Mouse (Mus musculus) liver, embryonic 12.5 days (tissue): Measurements from ENCODE around the gene Cdkn2aipnl. TPM values are rescaled to one million over a fixed set of nuclear protein-coding genes. Genes with fewer than 3 reads are reported as not detected.

Experiments used
- ATAC-seq: fragments of 200-750 bp; cut with Nextera tagmentation; 2 replicates; pipeline ENCODE4 v1.8.0; 2017; ENCODE audit warnings: moderate number of reproducible peaks, mild to moderate bottlenecking, moderate library complexity
- H3K27ac ChIP-seq: fragments of 300-500 bp; sonication (generic); 2 replicates; pipeline ENCODE4 v1.5.1; 2016; ENCODE audit warnings: mild to moderate bottlenecking
- H3K27me3 ChIP-seq: fragments of 300-500 bp; sonication (generic); replicated peaks from 2 replicates; pipeline ENCODE4 v1.6.1; 2016; ENCODE audit warnings: mild to moderate bottlenecking, moderate library complexity
- H3K36me3 ChIP-seq: fragments of 300-500 bp; sonication (generic); 2 replicates; pipeline ENCODE4 v1.6.1; 2016; ENCODE audit warnings: mild to moderate bottlenecking, moderate library complexity
- H3K4me1 ChIP-seq: fragments of 300-500 bp; sonication (generic); 2 replicates; pipeline ENCODE4 v1.6.1; 2016
- H3K4me2 ChIP-seq: fragments of 300-500 bp; sonication (generic); 2 replicates; pipeline ENCODE4 v1.6.1; 2016; ENCODE audit warnings: mild to moderate bottlenecking, moderate library complexity
- H3K4me3 ChIP-seq: fragments of 300-500 bp; sonication (generic); 2 replicates; pipeline ENCODE4 v1.5.1; 2016; ENCODE audit warnings: mild to moderate bottlenecking, moderate library complexity
- H3K9ac ChIP-seq: fragments of 300-500 bp; sonication (generic); 2 replicates; pipeline ENCODE4 v1.6.1; 2016; ENCODE audit warnings: mild to moderate bottlenecking, moderate library complexity
- H3K9me3 ChIP-seq: fragments of 300-500 bp; sonication (generic); replicated peaks from 2 replicates; pipeline ENCODE4 v1.6.1; 2016; ENCODE audit warnings: mild to moderate bottlenecking, moderate library complexity
- WGBS: fragments of 180-500 bp; shearing (Covaris S2); methylation state at CpG from one replicate; pipeline ENCODE4 v1.1.7; 2016; ENCODE audit not compliant: insufficient replicate concordance; 5-methylcytosine and 5-hydroxymethylcytosine counted together
- polyA plus RNA-seq: library from polyadenylated mRNA; unstranded; fragments of >200 nt; fragmentation: Nextera tagmentation; extraction: Ambion mirVana; gene quantifications from 2 replicates; pipeline ENCODE4 v1.2.1, GENCODE M21; 2016

The Cdkn2aipnl gene
- polyA plus RNA-seq: 75.0 and 77.3 TPM in 2 replicates

DNA sequence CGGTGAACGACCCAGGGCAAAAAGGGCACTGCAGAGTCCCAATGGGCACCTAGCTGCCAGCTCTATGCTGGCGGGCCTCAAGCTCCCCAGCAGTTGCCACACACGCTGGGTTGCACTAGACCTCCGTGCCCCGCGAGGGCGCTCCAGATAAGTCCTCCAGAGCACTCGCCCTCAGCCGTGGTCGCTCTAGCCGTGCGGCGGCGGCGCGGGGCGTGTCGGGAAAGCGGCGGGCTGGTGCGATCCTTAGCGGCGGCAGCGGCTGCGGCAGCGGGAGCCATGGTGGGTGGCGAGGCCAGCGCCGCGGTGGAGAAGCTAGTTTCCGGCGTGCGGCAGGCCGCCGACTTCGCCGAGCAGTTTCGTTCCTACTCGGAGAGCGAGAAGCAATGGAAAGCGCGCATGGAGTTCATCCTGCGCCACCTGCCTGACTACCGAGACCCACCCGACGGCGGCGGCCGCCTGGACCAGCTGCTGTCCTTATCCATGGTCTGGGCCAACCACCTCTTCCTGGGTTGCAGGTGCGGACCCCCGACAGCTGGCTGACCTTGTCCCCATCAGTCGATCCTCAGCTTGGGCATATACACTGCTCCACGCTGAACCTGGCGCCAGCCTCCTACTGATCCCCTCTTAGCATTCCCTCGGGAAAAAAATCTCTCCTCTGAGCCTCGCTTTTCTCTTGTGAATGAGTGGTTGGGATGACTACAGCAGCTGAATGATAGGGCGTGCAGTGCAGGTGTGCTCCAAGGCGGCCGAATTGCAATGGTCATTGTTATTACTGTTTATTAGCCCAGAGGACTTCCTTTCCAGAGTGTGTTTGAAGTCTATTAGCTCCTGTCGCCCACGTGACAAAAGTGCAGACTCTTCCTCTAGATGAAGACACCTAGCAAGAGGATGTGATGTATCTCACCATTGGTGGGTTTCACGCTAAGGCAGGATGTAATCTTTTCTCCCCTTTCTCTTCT lies at the start of gene Cdkn2aipnl:
TSS of gene Cdkn2aipnl (plus strand) at position 219 of the 959 bp plus-strand sequence.
- Histone ChIP-seq H3K4me1 (peaks cover 15% of the 10 kb centered on the region), H3K36me3 (peaks cover 40% of the 10 kb centered on the region), H3K4me2 (peak within 1 kb of the TSS; percentile 84), H3K27ac (peak within 1 kb of the TSS; percentile 62; the same call in 1 of the 2 replicates), H3K9ac (peak within 1 kb of the TSS; percentile 85), H3K9me3 (no peaks in the 10 kb centered on the region), H3K27me3 (no peaks in the 10 kb centered on the region), H3K4me3 (peak within 1 kb of the TSS; percentile 72)
- under 1% methylated on average over 63 of the region's 63 CpGs for WGBS
- ATAC-seq: peak; percentile 96

- no peaks in the 10 kb centered on the region for H3K9me3 ChIP-seq
- peaks cover 23% of the 10 kb centered on the region for H3K4me1 ChIP-seq
- no peak for ATAC-seq
These were observed 49.5 kb upstream of the Cdkn2aipnl start for GRCm38 (mm10) chr11:51917951-51918350.

GRCm38 (mm10) chr11:51918576-51918975 lies 48.9 kb upstream of the Cdkn2aipnl start:
- peaks cover 4% of the 10 kb centered on the region; the same call in 1 of the 2 replicates for H3K9me3 ChIP-seq
- peaks cover 23% of the 10 kb centered on the region for H3K4me1 ChIP-seq
- no peak overlapping the region for H3K4me2 ChIP-seq
- H3K4me3 ChIP-seq: no peak overlapping the region
- H3K9ac ChIP-seq: no peak overlapping the region
- WGBS: 63% methylated on average over 2 of the region's 2 CpGs
- no peak overlapping the region for H3K27ac ChIP-seq
- peaks cover 7% of the 10 kb centered on the region for H3K27me3 ChIP-seq
- no peak for ATAC-seq
- no peaks in the 10 kb centered on the region for H3K36me3 ChIP-seq

More at GRCm38 (mm10) chr11:51917951-51918350, 49.5 kb upstream of the Cdkn2aipnl start:
- H3K27me3 ChIP-seq: peaks cover 7% of the 10 kb centered on the region
- no peak overlapping the region for H3K4me3 ChIP-seq
- 45% methylated on average over 2 of the region's 2 CpGs for WGBS
- no peak overlapping the region for H3K27ac ChIP-seq
- no peaks in the 10 kb centered on the region for H3K36me3 ChIP-seq
- no peak overlapping the region for H3K9ac ChIP-seq
- no peak overlapping the region for H3K4me2 ChIP-seq

DNA sequence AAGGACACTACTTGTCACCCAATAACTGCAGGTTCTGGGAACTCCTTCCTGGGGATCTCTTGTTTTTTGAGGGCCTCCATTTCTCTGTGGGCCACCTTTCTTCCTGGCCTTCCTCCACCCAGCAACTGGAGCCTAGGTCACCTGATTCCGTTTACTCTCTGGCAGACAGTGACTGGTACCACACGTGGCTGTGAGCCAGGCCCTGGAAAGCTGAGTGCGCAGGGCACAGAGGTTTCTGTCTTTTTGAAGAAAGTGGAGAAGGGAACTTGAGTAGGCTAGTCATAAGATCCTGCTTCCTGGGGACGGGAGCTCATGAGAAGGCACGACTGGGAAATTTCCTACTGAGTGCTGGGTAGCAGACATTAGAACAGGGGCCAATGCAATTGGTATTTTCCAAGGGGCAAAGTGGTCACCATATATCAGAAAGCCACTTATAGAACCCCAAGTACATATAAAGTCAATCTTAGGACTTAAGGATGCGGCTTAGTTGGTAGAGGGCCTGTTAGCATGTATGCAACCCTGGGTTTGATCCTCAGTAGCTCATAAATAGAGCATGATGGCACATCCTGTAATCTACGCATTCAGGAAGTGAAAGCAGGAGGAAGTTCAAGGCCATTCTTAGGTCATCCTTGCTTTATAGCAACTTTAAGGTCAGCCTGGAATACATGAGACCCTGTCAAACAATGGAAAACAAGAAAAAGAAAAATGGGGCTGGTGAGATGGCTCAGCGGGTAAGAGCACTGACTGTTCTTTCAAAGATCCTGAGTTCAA lies 45.9 kb upstream of the Cdkn2aipnl start:
- Histone ChIP-seq H3K27ac (no peak overlapping the region), H3K36me3 (no peaks in the 10 kb centered on the region), H3K9me3 (peaks cover 8% of the 10 kb centered on the region; the same call in 1 of the 2 replicates), H3K27me3 (no peaks in the 10 kb centered on the region), H3K4me1 (peaks cover 16% of the 10 kb centered on the region), H3K9ac (no peak overlapping the region), H3K4me2 (no peak overlapping the region), H3K4me3 (no peak overlapping the region)
- no peak for ATAC-seq
- 71% methylated on average over 8 of the region's 8 CpGs for WGBS

- Histone ChIP-seq H3K4me2 (no peak overlapping the region), H3K4me1 (peaks cover 7% of the 10 kb centered on the region), H3K4me3 (no peak overlapping the region), H3K9me3 (peaks cover 8% of the 10 kb centered on the region; the same call in 1 of the 2 replicates), H3K27me3 (no peaks in the 10 kb centered on the region), H3K9ac (no peak overlapping the region), H3K27ac (no peak overlapping the region), H3K36me3 (no peaks in the 10 kb centered on the region)
- no peak for ATAC-seq
- WGBS: 64% methylated on average over 3 of the region's 3 CpGs
These were observed 45.0 kb upstream of the Cdkn2aipnl start for GRCm38 (mm10) chr11:51922421-51922841.

DNA sequence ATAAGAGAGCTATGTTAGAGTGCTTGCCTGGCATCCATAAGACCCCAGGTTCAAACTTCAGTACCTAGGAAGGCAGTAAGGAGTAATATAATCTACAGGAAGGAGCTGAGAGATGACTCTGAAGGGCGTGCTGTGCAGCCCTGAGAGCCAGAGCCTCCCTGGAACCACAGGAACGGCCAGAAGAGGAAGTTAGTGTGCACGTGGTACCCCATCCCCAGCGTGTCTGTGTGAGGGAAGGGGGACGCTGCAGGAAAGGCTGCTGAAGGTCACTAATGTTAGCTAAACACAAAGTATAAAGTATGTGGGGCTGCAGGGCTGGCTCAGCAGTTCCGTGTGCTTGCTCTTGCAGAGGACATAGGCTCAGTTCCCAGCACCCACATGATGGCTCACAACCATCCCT lies 41.9 kb upstream of the Cdkn2aipnl start:
- no peak overlapping the region for H3K27ac ChIP-seq
- H3K4me2 ChIP-seq: no peak overlapping the region
- WGBS: 12% methylated on average over 6 of the region's 6 CpGs
- H3K4me1 ChIP-seq: peaks cover 4% of the 10 kb centered on the region; the same call in 1 of the 2 replicates
- 0 out of 2 replicates have a peak, but pooled peaks have one; percentile 21 for ATAC-seq
- peaks cover 8% of the 10 kb centered on the region; the same call in 1 of the 2 replicates for H3K9me3 ChIP-seq
- H3K4me3 ChIP-seq: no peak overlapping the region
- H3K9ac ChIP-seq: no peak overlapping the region
- H3K36me3 ChIP-seq: no peaks in the 10 kb centered on the region
- H3K27me3 ChIP-seq: no peaks in the 10 kb centered on the region

DNA sequence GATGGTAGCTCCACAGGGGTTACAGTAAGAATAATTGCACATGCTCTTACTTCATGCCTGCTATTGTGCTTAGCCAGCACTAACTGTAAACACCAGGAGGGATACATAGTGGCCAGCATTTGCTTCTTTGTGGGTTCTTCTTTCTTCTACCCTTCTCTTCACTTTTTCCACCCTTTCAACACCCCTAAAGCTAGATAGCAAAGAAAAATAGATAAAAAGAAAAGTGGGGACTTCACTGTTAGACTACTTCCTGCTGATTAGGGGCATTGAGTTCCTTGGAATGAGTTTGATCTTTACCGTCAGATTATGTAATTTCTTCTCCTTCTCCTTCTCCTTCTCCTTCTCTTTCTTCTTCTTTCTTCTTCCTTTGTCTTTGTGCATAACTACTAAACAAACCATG lies 41.1 kb upstream of the Cdkn2aipnl start:
- Histone ChIP-seq H3K9me3 (peaks cover 8% of the 10 kb centered on the region; the same call in 1 of the 2 replicates), H3K4me2 (no peak overlapping the region), H3K36me3 (no peaks in the 10 kb centered on the region), H3K27ac (no peak overlapping the region), H3K4me3 (no peak overlapping the region), H3K27me3 (no peaks in the 10 kb centered on the region), H3K4me1 (peaks cover 4% of the 10 kb centered on the region; the same call in 1 of the 2 replicates), H3K9ac (no peak overlapping the region)
- 42% methylated on average over 1 of the region's 1 CpGs for WGBS
- ATAC-seq: no peak

DNA sequence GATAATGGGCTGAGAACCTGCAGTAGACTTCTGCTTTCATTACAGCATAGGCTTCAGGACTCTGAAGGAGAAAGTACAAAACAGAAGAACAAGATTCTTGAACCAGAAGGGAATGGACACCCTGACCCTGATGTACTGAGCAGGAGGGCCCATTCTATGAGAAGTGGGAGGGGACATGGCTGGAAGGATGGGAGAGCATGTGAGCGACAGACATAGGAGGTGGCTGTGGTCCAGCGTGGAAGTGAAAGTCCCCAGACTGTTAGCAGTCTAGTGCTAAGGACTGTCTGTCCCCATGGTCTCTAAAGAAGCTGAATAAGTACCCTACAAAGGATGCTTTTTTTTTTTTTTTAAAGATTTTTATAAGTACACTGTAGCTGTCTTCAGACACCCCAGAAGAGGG lies 40.4 kb upstream of the Cdkn2aipnl start:
- no peak overlapping the region for H3K9ac ChIP-seq
- H3K36me3 ChIP-seq: no peaks in the 10 kb centered on the region
- no peak overlapping the region for H3K4me2 ChIP-seq
- H3K4me1 ChIP-seq: peaks cover 4% of the 10 kb centered on the region; the same call in 1 of the 2 replicates
- no peak overlapping the region for H3K27ac ChIP-seq
- H3K27me3 ChIP-seq: no peaks in the 10 kb centered on the region
- ATAC-seq: no peak
- H3K9me3 ChIP-seq: peaks cover 8% of the 10 kb centered on the region; the same call in 1 of the 2 replicates
- H3K4me3 ChIP-seq: no peak overlapping the region
- WGBS: 77% methylated on average over 2 of the region's 2 CpGs

GRCm38 (mm10) chr11:51931138-51931537 lies 36.3 kb upstream of the Cdkn2aipnl start:
- H3K27ac ChIP-seq: no peak overlapping the region
- H3K4me2 ChIP-seq: no peak overlapping the region
- H3K9ac ChIP-seq: no peak overlapping the region
- H3K9me3 ChIP-seq: no peaks in the 10 kb centered on the region
- H3K27me3 ChIP-seq: no peaks in the 10 kb centered on the region
- ATAC-seq: no peak
- no peaks in the 10 kb centered on the region for H3K4me1 ChIP-seq
- no peak overlapping the region for H3K4me3 ChIP-seq
- WGBS: 86% methylated on average over 1 of the region's 1 CpGs
- H3K36me3 ChIP-seq: no peaks in the 10 kb centered on the region

DNA sequence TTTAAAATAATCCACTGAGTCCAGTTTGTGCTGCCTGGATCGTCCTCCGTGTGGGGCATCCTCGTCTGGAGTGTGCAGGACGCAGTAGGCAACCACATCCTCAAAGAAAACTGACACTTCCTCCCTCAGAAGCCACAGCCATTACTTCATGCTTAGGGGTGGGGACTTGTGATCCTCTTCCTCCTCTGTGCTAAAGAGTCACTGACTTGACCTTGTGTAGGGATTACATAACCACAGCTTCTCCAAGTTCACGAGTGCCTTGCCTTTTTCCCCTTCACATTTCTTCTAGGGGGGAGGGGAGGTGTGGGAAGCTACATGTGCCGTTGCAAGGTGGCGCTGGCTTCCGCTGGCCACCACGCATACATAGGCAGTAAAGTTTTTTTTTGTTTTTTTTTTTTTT lies 35.7 kb upstream of the Cdkn2aipnl start:
- Histone ChIP-seq H3K4me3 (no peak overlapping the region), H3K9ac (no peak overlapping the region), H3K27ac (no peak overlapping the region), H3K36me3 (no peaks in the 10 kb centered on the region), H3K27me3 (no peaks in the 10 kb centered on the region), H3K4me1 (no peaks in the 10 kb centered on the region), H3K4me2 (no peak overlapping the region), H3K9me3 (no peaks in the 10 kb centered on the region)
- ATAC-seq: no peak; the same call in 1 of the 2 replicates
- 29% methylated on average over 9 of the region's 9 CpGs for WGBS

DNA sequence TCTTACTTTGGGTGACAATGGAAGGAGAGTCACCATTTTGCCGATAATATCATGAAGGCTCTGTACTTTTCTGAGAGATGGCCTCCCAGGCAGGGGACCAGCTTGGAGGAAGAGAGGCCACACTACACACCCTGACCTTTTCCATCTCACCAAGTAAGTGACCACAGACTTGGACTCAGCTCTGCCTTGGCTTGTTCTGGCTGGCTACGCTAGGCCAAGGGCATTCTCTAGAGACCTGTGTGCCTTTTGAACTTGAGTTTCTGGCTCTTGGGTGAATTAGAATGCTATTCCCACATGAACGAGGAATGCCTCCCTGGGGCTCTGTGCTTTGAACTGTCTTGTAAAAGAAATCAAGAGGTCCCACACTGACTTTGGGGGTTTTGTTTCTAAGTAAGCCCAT lies 33.2 kb upstream of the Cdkn2aipnl start:
- Histone ChIP-seq H3K9ac (no peak overlapping the region), H3K4me3 (no peak overlapping the region), H3K4me2 (no peak overlapping the region), H3K9me3 (no peaks in the 10 kb centered on the region), H3K36me3 (no peaks in the 10 kb centered on the region), H3K27ac (no peak overlapping the region), H3K4me1 (0 out of 2 replicates have a peak, but pooled peaks cover 6% of the 10 kb centered on the region), H3K27me3 (no peaks in the 10 kb centered on the region)
- WGBS: 76% methylated on average over 3 of the region's 3 CpGs
- ATAC-seq: no peak
